Mouse (Mus musculus) liver, embryonic 14.5 days (tissue): ENCODE results near the gene Pafah1b3.

Experiments used
- CTCF ChIP-seq: IDR thresholded peaks from 2 replicates; pipeline ENCODE4 v1.5.1; 2016; ENCODE audit warnings: antibody characterized with exemption, low read depth, control low read depth
- EP300 ChIP-seq: IDR thresholded peaks from 2 replicates; pipeline ENCODE4 v1.6.1; 2016; ENCODE audit warnings: antibody characterized with exemption, low read depth

- TF ChIP-seq CTCF: no peak
- TF ChIP-seq EP300: no peak
Observed at GRCm38 (mm10) chr7:25306614-25306996, 8.8 kb upstream of the Pafah1b3 start.
